Mouse (Mus musculus): Measurements from ENCODE around the gene Ube2l3.

GRCm38 (mm10) chr16:17220127-17220733 is 17.8 kb upstream of the Ube2l3 start:
- no peak for TF ChIP-seq CTCF (IDR thresholded peaks at IDR 0.05; ENCODE audit: low read depth)
- TF ChIP-seq EP300 (optimal IDR thresholded peaks at IDR 0.05), result no peak

Measured in stomach, postnatal 0 days (tissue).